Mouse (Mus musculus) mouse trophoblast stem cell (cell line): Measurements from ENCODE around the gene Spx.

Source experiments
- in situ Hi-C, 2 experiments: fragments of 300-500 bp; cut with MseI, MboI; formaldehyde crosslinking; loops; 2 replicates in 1 of 2; 3 replicates in 1 of 2; pipeline ENCODE4 v1.15.1; 2025

Gene Spx

GRCm38 (mm10) chr6:142414597-142414996, 1.4 kb downstream of the Spx start:
- in situ Hi-C loops, result no loop called here

DNA sequence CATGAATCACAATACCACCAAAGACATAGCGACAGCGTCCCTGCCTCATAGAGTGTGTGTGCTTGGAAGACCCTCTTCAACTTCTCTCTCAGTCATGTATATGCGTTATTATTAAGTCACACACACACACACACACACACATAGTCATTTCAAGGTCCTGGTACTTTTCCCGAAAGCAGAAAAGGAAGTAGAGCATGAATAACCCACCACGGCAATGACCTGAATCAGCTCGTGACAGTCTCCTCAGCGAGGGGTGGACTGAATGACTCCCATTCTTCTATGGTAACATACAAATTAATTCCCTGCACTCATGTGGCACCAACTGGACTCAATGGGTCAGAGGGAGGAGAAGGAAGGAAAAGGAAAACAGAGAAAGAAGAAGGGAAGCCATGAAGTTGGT, 11.7 kb downstream of the Spx start:
- in situ Hi-C loops, result no loop called here

DNA sequence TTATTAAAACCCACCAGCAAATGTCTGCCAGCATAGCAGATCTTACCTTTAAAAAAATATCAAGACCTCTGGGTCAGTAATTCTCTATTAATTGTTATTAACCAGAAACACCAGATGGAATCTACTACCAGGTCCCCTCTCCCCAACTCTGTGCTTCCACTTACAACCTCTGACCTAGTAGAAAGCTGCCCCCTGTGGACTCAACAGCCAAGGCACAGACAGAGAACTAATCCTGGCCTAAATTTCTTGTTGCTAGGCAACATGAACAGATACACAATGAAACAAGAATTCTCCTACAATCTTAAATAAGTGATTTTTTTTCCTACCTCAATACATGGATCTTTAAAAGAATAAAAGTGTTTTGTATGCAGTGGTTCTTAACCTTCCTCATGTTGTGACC, 15.8 kb downstream of the Spx start:
- in situ Hi-C loops, result no loop called here

DNA sequence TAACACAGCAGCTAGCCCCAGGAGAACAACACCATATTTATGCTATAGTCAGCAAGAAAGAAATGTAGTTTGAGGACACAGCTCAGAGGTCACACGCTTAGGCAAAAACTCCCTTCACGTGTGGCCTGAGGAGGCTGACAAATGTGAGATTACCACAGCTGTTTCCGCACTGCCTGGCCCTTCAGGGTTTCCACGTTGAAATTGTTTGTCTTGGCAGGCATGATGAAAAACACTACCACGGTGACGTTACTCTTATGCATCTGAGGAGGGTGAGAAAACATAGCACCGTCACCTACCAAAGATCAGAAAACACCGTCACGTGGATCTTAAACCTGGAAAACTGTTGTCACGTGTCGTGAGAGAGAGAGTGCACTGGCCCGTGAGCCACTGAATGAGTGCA, 38.1 kb downstream of the Spx start:
- in situ Hi-C loops, result no loop called here

GRCm38 (mm10) chr6:142453311-142453710, 40.1 kb downstream of the Spx start:
- in situ Hi-C loops, result no loop called here

GRCm38 (mm10) chr6:142455314-142455996, 42.2 kb downstream of the Spx start:
- in situ Hi-C loops, result no loop called here

- in situ Hi-C loops, result no loop called here
Observed at GRCm38 (mm10) chr6:142458010-142458409, 44.8 kb downstream of the Spx start.

DNA sequence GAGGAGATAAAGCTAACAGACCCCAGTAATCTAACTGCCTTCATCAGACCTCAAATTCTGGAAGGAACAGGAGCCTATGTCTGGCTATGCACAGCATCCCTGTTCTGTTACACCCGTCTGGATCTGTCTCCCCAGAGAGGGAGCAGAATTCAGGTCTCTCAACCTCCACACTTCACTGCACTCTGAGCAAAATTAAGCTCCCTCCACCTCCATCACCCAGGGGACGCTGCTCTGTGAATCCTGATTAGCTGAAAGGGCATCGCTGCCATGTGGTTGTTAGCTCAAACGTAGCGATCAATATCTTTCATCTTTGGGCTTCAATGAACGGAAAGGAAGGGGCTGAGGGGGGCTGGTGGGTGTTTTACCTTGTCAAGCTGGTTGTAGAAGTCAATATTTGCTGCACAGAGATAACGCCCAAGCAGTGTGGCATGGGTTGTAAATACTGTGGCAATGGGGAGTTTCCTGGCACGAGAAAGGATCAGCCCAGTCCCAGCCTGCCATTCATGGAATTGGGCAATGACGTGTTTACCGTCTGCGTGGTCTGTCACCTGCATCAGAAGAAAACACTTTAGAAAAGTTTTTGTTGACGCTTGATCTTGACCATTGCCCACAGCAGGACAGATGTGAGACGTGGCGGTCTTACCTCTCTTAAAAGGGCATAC, 45.9 kb downstream of the Spx start:
- in situ Hi-C loops, result no loop called here

DNA sequence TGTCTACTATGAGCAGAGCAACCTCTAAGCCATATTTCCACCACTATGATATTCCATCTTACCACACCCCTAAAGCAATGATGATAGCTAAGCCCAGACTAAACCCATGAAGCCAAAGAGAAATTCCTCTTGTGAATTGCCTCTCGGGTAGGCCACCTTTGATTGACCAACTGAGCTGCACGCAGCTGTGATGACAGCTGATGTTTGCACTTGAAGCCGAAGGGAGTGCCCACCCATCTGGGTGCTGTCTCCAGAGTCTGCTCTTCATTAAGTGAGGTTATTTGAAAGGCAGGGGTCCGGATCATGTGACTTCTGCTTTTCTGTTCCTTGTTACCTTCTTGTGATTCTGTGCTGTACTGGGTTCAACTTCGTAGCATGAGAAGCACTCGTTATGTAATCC, 49.0 kb downstream of the Spx start:
- in situ Hi-C loops, result no loop called here
